Mouse (Mus musculus): Measurements from ENCODE around the gene Bloc1s2. TPM values are rescaled to one million over a fixed set of nuclear protein-coding genes. Genes with fewer than 3 reads are reported as not detected.

Bloc1s2 gene
- polyA plus RNA-seq, 1 experiment from 2014 or later = 95.1 TPM

GRCm38 (mm10) chr19:44161515-44161914 is 15.3 kb upstream of the Bloc1s2 start:
- H3K4me3 ChIP-seq (ENCODE audit: low read length) = no peak overlapping the region
- no peaks in the 10 kb centered on the region for H3K27me3 ChIP-seq (ENCODE audit: control insufficient read depth, insufficient read depth, low read length)
- H3K4me2 ChIP-seq (replicated peaks; ENCODE audit: low read depth, low read length) = no peak overlapping the region
- no peaks in the 10 kb centered on the region for H3K9me3 ChIP-seq (ENCODE audit: control insufficient read depth, low read length)
- no peak for ATAC-seq (ENCODE audit: low FRiP score, low TSS enrichment)
- H3K27ac ChIP-seq (ENCODE audit: low read depth, low read length) = no peak overlapping the region
- H3K9ac ChIP-seq (ENCODE audit: low read depth, low read length) = no peak overlapping the region
- no peaks in the 10 kb centered on the region for H3K36me3 ChIP-seq (ENCODE audit: control insufficient read depth, insufficient read depth, low read length)
- WGBS = 16% methylated on average over 3 of the region's 3 CpGs
- H3K4me1 ChIP-seq (ENCODE audit: control insufficient read depth, insufficient read depth, low read length) = no peaks in the 10 kb centered on the region

GRCm38 (mm10) chr19:44159386-44159785 is 13.1 kb upstream of the Bloc1s2 start:
- Histone ChIP-seq H3K4me1 (ENCODE audit: control insufficient read depth, insufficient read depth, low read length) (no peaks in the 10 kb centered on the region), H3K4me3 (ENCODE audit: low read length) (no peak overlapping the region), H3K9me3 (ENCODE audit: control insufficient read depth, low read length) (no peaks in the 10 kb centered on the region), H3K9ac (ENCODE audit: low read depth, low read length) (no peak overlapping the region), H3K4me2 (replicated peaks; ENCODE audit: low read depth, low read length) (no peak overlapping the region), H3K36me3 (ENCODE audit: control insufficient read depth, insufficient read depth, low read length) (no peaks in the 10 kb centered on the region), H3K27ac (ENCODE audit: low read depth, low read length) (no peak overlapping the region), H3K27me3 (ENCODE audit: control insufficient read depth, insufficient read depth, low read length) (no peaks in the 10 kb centered on the region)
- no peak for ATAC-seq (ENCODE audit: low FRiP score, low TSS enrichment)
- WGBS = 86% methylated on average over 3 of the region's 3 CpGs

- ATAC-seq (ENCODE audit: low FRiP score, low TSS enrichment) = no peak
- no peaks in the 10 kb centered on the region; the same call in 1 of the 2 replicates for H3K27me3 ChIP-seq (ENCODE audit: control insufficient read depth, insufficient read depth, low read length)
- no peak overlapping the region for H3K4me2 ChIP-seq (replicated peaks; ENCODE audit: low read depth, low read length)
- no peaks in the 10 kb centered on the region for H3K4me1 ChIP-seq (ENCODE audit: control insufficient read depth, insufficient read depth, low read length)
- H3K27ac ChIP-seq (ENCODE audit: low read depth, low read length) = no peak overlapping the region
- WGBS = 94% methylated on average over 10 of the region's 10 CpGs
- H3K9ac ChIP-seq (ENCODE audit: low read depth, low read length) = no peak overlapping the region
- no peaks in the 10 kb centered on the region for H3K9me3 ChIP-seq (ENCODE audit: control insufficient read depth, low read length)
- H3K4me3 ChIP-seq (ENCODE audit: low read length) = no peak overlapping the region
- H3K36me3 ChIP-seq (ENCODE audit: control insufficient read depth, insufficient read depth, low read length) = no peaks in the 10 kb centered on the region
These were observed 10.8 kb upstream of the Bloc1s2 start for GRCm38 (mm10) chr19:44157005-44157404.

- H3K27me3 ChIP-seq (ENCODE audit: control insufficient read depth, insufficient read depth, low read length) = no peaks in the 10 kb centered on the region; the same call in 1 of the 2 replicates
- H3K4me3 ChIP-seq (ENCODE audit: low read length) = no peak overlapping the region
- H3K9ac ChIP-seq (ENCODE audit: low read depth, low read length) = no peak overlapping the region
- H3K4me1 ChIP-seq (ENCODE audit: control insufficient read depth, insufficient read depth, low read length) = no peaks in the 10 kb centered on the region
- no peaks in the 10 kb centered on the region for H3K36me3 ChIP-seq (ENCODE audit: control insufficient read depth, insufficient read depth, low read length)
- H3K27ac ChIP-seq (ENCODE audit: low read depth, low read length) = no peak overlapping the region
- no peak overlapping the region for H3K4me2 ChIP-seq (replicated peaks; ENCODE audit: low read depth, low read length)
- no peaks in the 10 kb centered on the region for H3K9me3 ChIP-seq (ENCODE audit: control insufficient read depth, low read length)
- 81% methylated on average over 5 of the region's 5 CpGs for WGBS
- no peak for ATAC-seq (ENCODE audit: low FRiP score, low TSS enrichment)
These were observed 7.5 kb upstream of the Bloc1s2 start for GRCm38 (mm10) chr19:44153781-44154180.

- 82% methylated on average over 2 of the region's 2 CpGs for WGBS
- Histone ChIP-seq H3K9ac (ENCODE audit: low read depth, low read length) (no peak overlapping the region), H3K27ac (ENCODE audit: low read depth, low read length) (no peak overlapping the region), H3K4me2 (replicated peaks; ENCODE audit: low read depth, low read length) (no peak overlapping the region), H3K9me3 (ENCODE audit: control insufficient read depth, low read length) (no peaks in the 10 kb centered on the region), H3K4me3 (ENCODE audit: low read length) (no peak overlapping the region), H3K4me1 (ENCODE audit: control insufficient read depth, insufficient read depth, low read length) (peaks cover 8% of the 10 kb centered on the region), H3K36me3 (ENCODE audit: control insufficient read depth, insufficient read depth, low read length) (no peaks in the 10 kb centered on the region; the same call in 1 of the 2 replicates), H3K27me3 (ENCODE audit: control insufficient read depth, insufficient read depth, low read length) (no peaks in the 10 kb centered on the region; the same call in 1 of the 2 replicates)
- ATAC-seq (ENCODE audit: low FRiP score, low TSS enrichment) = no peak
These were observed 2.7 kb upstream of the Bloc1s2 start for GRCm38 (mm10) chr19:44148991-44149390.

GRCm38 (mm10) chr19:44148345-44148744 is 2.1 kb upstream of the Bloc1s2 start:
- Histone ChIP-seq H3K9me3 (ENCODE audit: control insufficient read depth, low read length) (no peaks in the 10 kb centered on the region), H3K27me3 (ENCODE audit: control insufficient read depth, insufficient read depth, low read length) (no peaks in the 10 kb centered on the region; the same call in 1 of the 2 replicates), H3K4me3 (ENCODE audit: low read length) (no peak overlapping the region), H3K4me1 (ENCODE audit: control insufficient read depth, insufficient read depth, low read length) (peaks cover 8% of the 10 kb centered on the region), H3K9ac (ENCODE audit: low read depth, low read length) (no peak overlapping the region), H3K27ac (ENCODE audit: low read depth, low read length) (no peak overlapping the region), H3K4me2 (replicated peaks; ENCODE audit: low read depth, low read length) (no peak overlapping the region), H3K36me3 (ENCODE audit: control insufficient read depth, insufficient read depth, low read length) (peaks cover 4% of the 10 kb centered on the region; the same call in 1 of the 2 replicates)
- ATAC-seq (ENCODE audit: low FRiP score, low TSS enrichment) = no peak
- WGBS = 34% methylated on average over 2 of the region's 2 CpGs

GRCm38 (mm10) chr19:44146951-44147350 is 705 bp upstream of the Bloc1s2 start:
- Histone ChIP-seq H3K4me1 (ENCODE audit: control insufficient read depth, insufficient read depth, low read length) (peaks cover 8% of the 10 kb centered on the region), H3K4me2 (replicated peaks; ENCODE audit: low read depth, low read length) (no peak overlapping the region), H3K27ac (ENCODE audit: low read depth, low read length) (no peak overlapping the region), H3K9ac (ENCODE audit: low read depth, low read length) (no peak overlapping the region), H3K36me3 (ENCODE audit: control insufficient read depth, insufficient read depth, low read length) (peaks cover 16% of the 10 kb centered on the region), H3K9me3 (ENCODE audit: control insufficient read depth, low read length) (no peaks in the 10 kb centered on the region), H3K4me3 (ENCODE audit: low read length) (no peak overlapping the region), H3K27me3 (ENCODE audit: control insufficient read depth, insufficient read depth, low read length) (no peaks in the 10 kb centered on the region; the same call in 1 of the 2 replicates)
- no peak for ATAC-seq (ENCODE audit: low FRiP score, low TSS enrichment)
- 95% methylated on average over 8 of the region's 8 CpGs for WGBS

- Histone ChIP-seq H3K9me3 (ENCODE audit: control insufficient read depth, low read length) (no peaks in the 10 kb centered on the region; the same call in 1 of the 2 replicates), H3K4me1 (ENCODE audit: control insufficient read depth, insufficient read depth, low read length) (peaks cover 8% of the 10 kb centered on the region), H3K9ac (ENCODE audit: low read depth, low read length) (peak overlapping the region; percentile 69; the same call in 1 of the 2 replicates), H3K27me3 (ENCODE audit: control insufficient read depth, insufficient read depth, low read length) (no peaks in the 10 kb centered on the region; the same call in 1 of the 2 replicates), H3K27ac (ENCODE audit: low read depth, low read length) (no peak overlapping the region), H3K4me3 (ENCODE audit: low read length) (peak overlapping the region; percentile 73), H3K36me3 (ENCODE audit: control insufficient read depth, insufficient read depth, low read length) (peaks cover 20% of the 10 kb centered on the region), H3K4me2 (replicated peaks; ENCODE audit: low read depth, low read length) (peak overlapping the region; percentile 75)
- WGBS = 65% methylated on average over 9 of the region's 9 CpGs
- peak; percentile 48 for ATAC-seq (ENCODE audit: low FRiP score, low TSS enrichment)
These were observed 278 bp upstream of the Bloc1s2 start for GRCm38 (mm10) chr19:44146568-44146879.

GRCm38 (mm10) chr19:44144366-44144765 is 1.9 kb downstream of the Bloc1s2 start:
- no peak for ATAC-seq (ENCODE audit: low FRiP score, low TSS enrichment)
- Histone ChIP-seq H3K27me3 (ENCODE audit: control insufficient read depth, insufficient read depth, low read length) (no peaks in the 10 kb centered on the region; the same call in 1 of the 2 replicates), H3K27ac (ENCODE audit: low read depth, low read length) (no peak overlapping the region), H3K9me3 (ENCODE audit: control insufficient read depth, low read length) (no peaks in the 10 kb centered on the region; the same call in 1 of the 2 replicates), H3K9ac (ENCODE audit: low read depth, low read length) (no peak overlapping the region), H3K4me3 (ENCODE audit: low read length) (no peak overlapping the region), H3K36me3 (ENCODE audit: control insufficient read depth, insufficient read depth, low read length) (peaks cover 34% of the 10 kb centered on the region), H3K4me1 (ENCODE audit: control insufficient read depth, insufficient read depth, low read length) (peaks cover 8% of the 10 kb centered on the region), H3K4me2 (replicated peaks; ENCODE audit: low read depth, low read length) (no peak overlapping the region)
- 84% methylated on average over 9 of the region's 9 CpGs for WGBS
